Mouse (Mus musculus) frontal cortex, adult 2 months (tissue): ENCODE results near the gene Rae1. TPM values are rescaled to one million over a fixed set of nuclear protein-coding genes. Genes with fewer than 3 reads are reported as not detected.

ENCODE experiments used
- polyA plus RNA-seq: library from polyadenylated mRNA; depleted of rRNA; stranded (reverse); fragments of >200 nt; gene quantifications from 2 replicates; pipeline ENCODE4 v1.2.3, GENCODE M21; 2012; rRNA removed

The Rae1 gene
- polyA plus RNA-seq, 1 experiment, result 82.4 TPM

Other genes with a start within 250 kb of the Rae1 start
- gene Bmp7, start 59.8 kb upstream of the Rae1 start, polyA plus RNA-seq, result 17.9 and 19.8 TPM in 2 replicates
- gene Spo11, start 22.4 kb upstream of the Rae1 start, polyA plus RNA-seq, result 0.76 and 1.0 TPM in 2 replicates
- 5.1 and 6.8 TPM in 2 replicates for gene Rbm38, start 20.4 kb downstream of the Rae1 start, polyA plus RNA-seq
- not detected in 2 replicates for gene Ctcfl, start 119.4 kb downstream of the Rae1 start, polyA plus RNA-seq
- gene Pck1, start 152.9 kb downstream of the Rae1 start, polyA plus RNA-seq, result 0.06 and 0.13 TPM in 2 replicates
- 0.40 and 1.1 TPM in 2 replicates for gene Zbp1, start 218.8 kb downstream of the Rae1 start, polyA plus RNA-seq